Mouse (Mus musculus): ENCODE measurements around the gene Best2. TPM values are rescaled to one million over a fixed set of nuclear protein-coding genes. Genes with fewer than 3 reads are reported as not detected.

Best2 gene
- not detected in 2 replicates for polyA plus RNA-seq (2014; fragmentation: Nextera tagmentation; extraction: Ambion mirVana)

- 68% methylated on average over 2 of the region's 2 CpGs for WGBS
- peak within 1 kb of the TSS; percentile 57 for H3K4me2 ChIP-seq (ENCODE audit: low read length)
- no peak for ATAC-seq (ENCODE audit: low FRiP score, low TSS enrichment)
- H3K4me1 ChIP-seq (ENCODE audit: control insufficient read depth, insufficient read depth, low read length), result 0 out of 2 replicates have a peak, but pooled peaks cover 4% of the 10 kb centered on the region
- peak within 1 kb of the TSS; percentile 25 for H3K4me3 ChIP-seq (replicated peaks; ENCODE audit: low read depth, low read length)
- peak within 1 kb of the TSS; percentile 45 for H3K9ac ChIP-seq (replicated peaks; ENCODE audit: low read length)
- H3K27me3 ChIP-seq (ENCODE audit: control insufficient read depth, insufficient read depth, low read length), result peaks cover 20% of the 10 kb centered on the region
- H3K36me3 ChIP-seq (ENCODE audit: control insufficient read depth, insufficient read depth, low read length), result peaks cover 20% of the 10 kb centered on the region
- H3K27ac ChIP-seq (replicated peaks; ENCODE audit: low read depth, low read length), result no peak within 1 kb of the TSS
- no peak for DNase-seq
- no peaks in the 10 kb centered on the region for H3K9me3 ChIP-seq (ENCODE audit: control insufficient read depth, low read length)
Observed at GRCm38 (mm10) chr8:85014431-85014830, at the start of gene Best2. TSS of gene Best2 (minus strand) at chr8:85014531.

- no peak overlapping the region for H3K9ac ChIP-seq (replicated peaks; ENCODE audit: low read length)
- ATAC-seq (ENCODE audit: low FRiP score, low TSS enrichment), result no peak
Observed at GRCm38 (mm10) chr8:85062603-85063002, 48.3 kb upstream of the Best2 start.

GRCm38 (mm10) chr8:85059879-85060616 is 45.7 kb upstream of the Best2 start, which contains the start of gene Fbxw9:
TSS of gene Fbxw9 (plus strand) at chr8:85060055.
- under 1% methylated on average over 52 of the region's 53 CpGs for WGBS
- Histone ChIP-seq H3K9me3 (ENCODE audit: control insufficient read depth, low read length) (no peaks in the 10 kb centered on the region), H3K27ac (replicated peaks; ENCODE audit: low read depth, low read length) (peak within 1 kb of the TSS; percentile 60), H3K4me1 (ENCODE audit: control insufficient read depth, insufficient read depth, low read length) (peaks cover 17% of the 10 kb centered on the region), H3K36me3 (ENCODE audit: control insufficient read depth, insufficient read depth, low read length) (peaks cover 24% of the 10 kb centered on the region), H3K27me3 (ENCODE audit: control insufficient read depth, insufficient read depth, low read length) (no peaks in the 10 kb centered on the region), H3K9ac (replicated peaks; ENCODE audit: low read length) (peak within 1 kb of the TSS; percentile 76), H3K4me3 (replicated peaks; ENCODE audit: low read depth, low read length) (peak within 1 kb of the TSS; percentile 91), H3K4me2 (ENCODE audit: low read length) (peak within 1 kb of the TSS; percentile 92)
- ATAC-seq (ENCODE audit: low FRiP score, low TSS enrichment), result peak; percentile 91
- DNase-seq, result peak; percentile 98

More at GRCm38 (mm10) chr8:85062603-85063002, 48.3 kb upstream of the Best2 start:
- H3K9me3 ChIP-seq (ENCODE audit: control insufficient read depth, low read length), result no peaks in the 10 kb centered on the region
- 96% methylated on average over 4 of the region's 4 CpGs for WGBS
- H3K36me3 ChIP-seq (ENCODE audit: control insufficient read depth, insufficient read depth, low read length), result peaks cover 30% of the 10 kb centered on the region
- DNase-seq, result no peak
- H3K4me2 ChIP-seq (ENCODE audit: low read length), result no peak overlapping the region
- H3K27me3 ChIP-seq (ENCODE audit: control insufficient read depth, insufficient read depth, low read length), result no peaks in the 10 kb centered on the region
- H3K4me3 ChIP-seq (replicated peaks; ENCODE audit: low read depth, low read length), result no peak overlapping the region
- no peak overlapping the region for H3K27ac ChIP-seq (replicated peaks; ENCODE audit: low read depth, low read length)
- peaks cover 17% of the 10 kb centered on the region for H3K4me1 ChIP-seq (ENCODE audit: control insufficient read depth, insufficient read depth, low read length)

- Histone ChIP-seq H3K27me3 (ENCODE audit: control insufficient read depth, insufficient read depth, low read length) (no peaks in the 10 kb centered on the region), H3K4me3 (replicated peaks; ENCODE audit: low read depth, low read length) (no peak overlapping the region), H3K4me2 (ENCODE audit: low read length) (no peak overlapping the region), H3K27ac (replicated peaks; ENCODE audit: low read depth, low read length) (no peak overlapping the region), H3K9me3 (ENCODE audit: control insufficient read depth, low read length) (no peaks in the 10 kb centered on the region), H3K36me3 (ENCODE audit: control insufficient read depth, insufficient read depth, low read length) (peaks cover 50% of the 10 kb centered on the region), H3K9ac (replicated peaks; ENCODE audit: low read length) (no peak overlapping the region), H3K4me1 (ENCODE audit: control insufficient read depth, insufficient read depth, low read length) (peaks cover 17% of the 10 kb centered on the region)
- DNase-seq (no peak), ATAC-seq (ENCODE audit: low FRiP score, low TSS enrichment) (no peak)
- 88% methylated on average over 7 of the region's 7 CpGs for WGBS
Observed at GRCm38 (mm10) chr8:85057367-85057766, 43.0 kb upstream of the Best2 start.

GRCm38 (mm10) chr8:85043619-85044018 is 29.3 kb upstream of the Best2 start:
- 95% methylated on average over 6 of the region's 6 CpGs for WGBS

GRCm38 (mm10) chr8:85037681-85038531 is 23.6 kb upstream of the Best2 start:
- peak overlapping the region; percentile 98 for H3K4me2 ChIP-seq (ENCODE audit: low read length)
- no peaks in the 10 kb centered on the region for H3K9me3 ChIP-seq (ENCODE audit: control insufficient read depth, low read length)
- DNase-seq (peak; percentile 61), ATAC-seq (ENCODE audit: low FRiP score, low TSS enrichment) (no peak)
- peak overlapping the region; percentile 87 for H3K9ac ChIP-seq (replicated peaks; ENCODE audit: low read length)
- peaks cover 24% of the 10 kb centered on the region for H3K4me1 ChIP-seq (ENCODE audit: control insufficient read depth, insufficient read depth, low read length)
- H3K4me3 ChIP-seq (replicated peaks; ENCODE audit: low read depth, low read length), result peak overlapping the region; percentile 81
- peaks cover 36% of the 10 kb centered on the region for H3K36me3 ChIP-seq (ENCODE audit: control insufficient read depth, insufficient read depth, low read length)
- H3K27ac ChIP-seq (replicated peaks; ENCODE audit: low read depth, low read length), result peak overlapping the region; percentile 97
- under 1% methylated on average over 56 of the region's 57 CpGs for WGBS
- no peaks in the 10 kb centered on the region for H3K27me3 ChIP-seq (ENCODE audit: control insufficient read depth, insufficient read depth, low read length)

More at GRCm38 (mm10) chr8:85043619-85044018, 29.3 kb upstream of the Best2 start:
- no peak overlapping the region for H3K4me2 ChIP-seq (ENCODE audit: low read length)
- no peak overlapping the region for H3K4me3 ChIP-seq (replicated peaks; ENCODE audit: low read depth, low read length)
- no peak overlapping the region for H3K9ac ChIP-seq (replicated peaks; ENCODE audit: low read length)
- DNase-seq (no peak), ATAC-seq (ENCODE audit: low FRiP score, low TSS enrichment) (no peak)
- no peak overlapping the region for H3K27ac ChIP-seq (replicated peaks; ENCODE audit: low read depth, low read length)
- H3K9me3 ChIP-seq (ENCODE audit: control insufficient read depth, low read length), result no peaks in the 10 kb centered on the region
- peaks cover 83% of the 10 kb centered on the region for H3K36me3 ChIP-seq (ENCODE audit: control insufficient read depth, insufficient read depth, low read length)
- H3K27me3 ChIP-seq (ENCODE audit: control insufficient read depth, insufficient read depth, low read length), result no peaks in the 10 kb centered on the region
- peaks cover 4% of the 10 kb centered on the region for H3K4me1 ChIP-seq (ENCODE audit: control insufficient read depth, insufficient read depth, low read length)

- under 1% methylated on average over 14 of the region's 14 CpGs for WGBS
- peaks cover 37% of the 10 kb centered on the region for H3K36me3 ChIP-seq (ENCODE audit: control insufficient read depth, insufficient read depth, low read length)
- peak overlapping the region; percentile 98 for H3K4me2 ChIP-seq (ENCODE audit: low read length)
- peak; percentile 75 for DNase-seq
- H3K9ac ChIP-seq (replicated peaks; ENCODE audit: low read length), result peak overlapping the region; percentile 87
- peak; percentile 61 for ATAC-seq (ENCODE audit: low FRiP score, low TSS enrichment)
- peak overlapping the region; percentile 81 for H3K4me3 ChIP-seq (replicated peaks; ENCODE audit: low read depth, low read length)
- peak overlapping the region; percentile 97 for H3K27ac ChIP-seq (replicated peaks; ENCODE audit: low read depth, low read length)
- H3K27me3 ChIP-seq (ENCODE audit: control insufficient read depth, insufficient read depth, low read length), result no peaks in the 10 kb centered on the region
- H3K9me3 ChIP-seq (ENCODE audit: control insufficient read depth, low read length), result no peaks in the 10 kb centered on the region
- peaks cover 24% of the 10 kb centered on the region for H3K4me1 ChIP-seq (ENCODE audit: control insufficient read depth, insufficient read depth, low read length)
Observed at GRCm38 (mm10) chr8:85037366-85037680, 23.0 kb upstream of the Best2 start.

GRCm38 (mm10) chr8:85036718-85037365 is 22.5 kb upstream of the Best2 start, which contains the start of gene Tnpo2:
TSS of gene Tnpo2 (plus strand) at chr8:85036915.
- under 1% methylated on average over 59 of the region's 59 CpGs for WGBS
- Histone ChIP-seq H3K27ac (replicated peaks; ENCODE audit: low read depth, low read length) (peak within 1 kb of the TSS; percentile 97), H3K27me3 (ENCODE audit: control insufficient read depth, insufficient read depth, low read length) (no peaks in the 10 kb centered on the region), H3K36me3 (ENCODE audit: control insufficient read depth, insufficient read depth, low read length) (peaks cover 36% of the 10 kb centered on the region), H3K4me3 (replicated peaks; ENCODE audit: low read depth, low read length) (peak within 1 kb of the TSS; percentile 81), H3K4me2 (ENCODE audit: low read length) (peak within 1 kb of the TSS; percentile 98), H3K9ac (replicated peaks; ENCODE audit: low read length) (peak within 1 kb of the TSS; percentile 87), H3K9me3 (ENCODE audit: control insufficient read depth, low read length) (no peaks in the 10 kb centered on the region), H3K4me1 (ENCODE audit: control insufficient read depth, insufficient read depth, low read length) (peaks cover 24% of the 10 kb centered on the region)
- peak; percentile 94 for ATAC-seq (ENCODE audit: low FRiP score, low TSS enrichment)
- DNase-seq, result peak; percentile 96
